Mouse (Mus musculus) forebrain, embryonic 14.5 days (tissue): Measurements from ENCODE around the gene Inpp5a. TPM values are rescaled to one million over a fixed set of nuclear protein-coding genes. Genes with fewer than 3 reads are reported as not detected.

Experiments used
- ATAC-seq: fragments of 200-750 bp; cut with Nextera tagmentation; 2 replicates; pipeline ENCODE4 v1.8.0; 2017; ENCODE audit warnings: mild to moderate bottlenecking, moderate library complexity
- DNase-seq: peaks from one replicate; pipeline ENCODE4 v3.0.0-alpha.2; 2015; ENCODE audit warnings: low spot score
- H3K27ac ChIP-seq: fragments of 300-500 bp; sonication (generic); 2 replicates; pipeline ENCODE4 v1.5.1; 2014; ENCODE audit warnings: low read depth, mild to moderate bottlenecking, control low read depth, low read length, moderate library complexity
- H3K27me3 ChIP-seq: fragments of 300-500 bp; sonication (generic); replicated peaks from 2 replicates; pipeline ENCODE4 v1.6.1; 2014; ENCODE audit warnings: low read length, control low read depth, mixed read lengths; ENCODE audit not compliant: control insufficient read depth, insufficient read depth
- H3K36me3 ChIP-seq: fragments of 300-500 bp; sonication (generic); 2 replicates; pipeline ENCODE4 v1.6.1; 2014; ENCODE audit warnings: low read length, control low read depth; ENCODE audit not compliant: control insufficient read depth, insufficient read depth
- H3K4me1 ChIP-seq: fragments of 300-500 bp; sonication (generic); 2 replicates; pipeline ENCODE4 v1.6.1; 2014; ENCODE audit warnings: antibody characterized with exemption, low read length, control low read depth; ENCODE audit not compliant: control insufficient read depth, insufficient read depth
- H3K4me2 ChIP-seq: fragments of 300-500 bp; sonication (generic); 2 replicates; pipeline ENCODE4 v1.6.1; 2014; ENCODE audit warnings: mild to moderate bottlenecking, control low read depth, low read length
- H3K4me3 ChIP-seq: fragments of 300-500 bp; sonication (generic); 2 replicates; pipeline ENCODE4 v1.5.1; 2014; ENCODE audit warnings: low read depth, low read length, control low read depth
- H3K9ac ChIP-seq: fragments of 300-500 bp; sonication (generic); 2 replicates; pipeline ENCODE4 v1.6.1; 2014; ENCODE audit warnings: mild to moderate bottlenecking, low read length, control low read depth, moderate library complexity
- H3K9me3 ChIP-seq: fragments of 300-500 bp; sonication (generic); replicated peaks from 2 replicates; pipeline ENCODE4 v1.6.1; 2016; ENCODE audit warnings: low read length, control low read depth, mixed read lengths; ENCODE audit not compliant: control insufficient read depth
- WGBS: fragments of 180-500 bp; shearing (Covaris S2); extraction: QIAGEN DNeasy Blood & Tissue Kit; methylation state at CpG from one replicate; pipeline ENCODE4 v1.1.7; 2014; 5-methylcytosine and 5-hydroxymethylcytosine counted together
- polyA plus RNA-seq: library from polyadenylated mRNA; unstranded; fragments of >200 nt; fragmentation: Nextera tagmentation; extraction: Ambion mirVana; gene quantifications from 2 replicates; pipeline ENCODE4 v1.2.1, GENCODE M21; 2014

Inpp5a gene
- polyA plus RNA-seq, 1 experiment from 2014 or later = 13.0 TPM

DNA sequence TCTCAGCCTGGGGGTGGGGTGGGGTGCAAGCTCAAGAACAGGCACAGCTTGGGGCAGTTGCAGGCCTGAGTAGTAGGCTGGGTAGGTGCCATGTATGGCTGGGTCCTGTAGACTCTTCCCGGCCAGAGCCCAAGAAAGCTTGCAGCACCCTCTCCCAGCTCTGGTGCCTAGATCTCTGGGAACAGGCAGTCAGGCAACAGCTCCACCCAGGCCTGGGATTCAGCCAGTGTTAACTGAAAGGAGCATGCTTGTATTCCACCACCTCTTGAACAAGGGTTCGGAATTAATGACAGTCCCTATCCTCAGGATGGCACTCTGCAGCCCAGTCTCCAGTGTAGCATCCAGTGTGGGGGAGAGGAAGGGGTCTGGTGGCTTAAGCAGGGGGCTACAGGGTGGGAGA is 20.7 kb upstream of the Inpp5a start:
- 84% methylated on average over 2 of the region's 2 CpGs for WGBS
- H3K9me3 ChIP-seq = no peaks in the 10 kb centered on the region
- H3K27ac ChIP-seq = no peak overlapping the region
- H3K9ac ChIP-seq = no peak overlapping the region
- no peak overlapping the region for H3K4me2 ChIP-seq
- no peak overlapping the region for H3K4me3 ChIP-seq
- ATAC-seq (no peak), DNase-seq (no peak)
- no peaks in the 10 kb centered on the region for H3K36me3 ChIP-seq
- H3K4me1 ChIP-seq = peaks cover 16% of the 10 kb centered on the region
- no peaks in the 10 kb centered on the region for H3K27me3 ChIP-seq

GRCm38 (mm10) chr7:139368722-139369380 is 20.1 kb upstream of the Inpp5a start:
- no peak for DNase-seq
- no peak overlapping the region for H3K4me2 ChIP-seq

DNA sequence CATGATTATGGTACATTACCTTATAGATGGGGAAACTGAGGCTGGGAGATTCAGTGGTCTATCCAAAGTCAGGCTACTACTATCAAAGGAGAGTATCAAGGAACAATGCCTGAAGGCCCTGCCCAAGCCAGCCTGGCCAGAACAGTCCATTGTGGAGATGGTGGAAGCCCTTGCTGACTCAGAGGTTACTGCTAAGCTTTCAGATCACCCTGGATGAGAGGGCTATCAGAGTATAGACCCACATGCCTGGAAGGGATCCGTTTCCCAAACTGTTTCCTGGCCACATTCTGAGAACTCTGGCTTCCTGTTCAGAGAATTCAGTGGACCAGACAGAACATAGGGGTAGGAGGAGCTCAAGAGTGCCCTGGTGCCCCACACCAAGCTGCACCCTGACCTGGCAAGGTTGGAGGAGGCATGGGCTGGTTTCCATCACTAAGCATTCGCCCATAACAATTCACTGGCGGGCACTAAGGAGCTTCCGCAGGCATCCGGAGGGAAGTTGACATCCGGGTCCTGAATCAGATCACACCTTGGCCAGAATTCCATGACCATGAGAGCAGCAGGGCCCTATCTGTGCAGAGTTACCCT is 19.3 kb upstream of the Inpp5a start:
- ATAC-seq = no peak
- 89% methylated on average over 6 of the region's 6 CpGs for WGBS

More at GRCm38 (mm10) chr7:139368722-139369380, 20.1 kb upstream of the Inpp5a start:
- H3K9ac ChIP-seq = no peak overlapping the region
- ATAC-seq = no peak
- peaks cover 9% of the 10 kb centered on the region for H3K4me1 ChIP-seq
- H3K4me3 ChIP-seq = no peak overlapping the region
- 70% methylated on average over 14 of the region's 14 CpGs for WGBS
- no peaks in the 10 kb centered on the region for H3K27me3 ChIP-seq
- H3K9me3 ChIP-seq = no peaks in the 10 kb centered on the region
- no peaks in the 10 kb centered on the region for H3K36me3 ChIP-seq
- no peak overlapping the region for H3K27ac ChIP-seq

DNA sequence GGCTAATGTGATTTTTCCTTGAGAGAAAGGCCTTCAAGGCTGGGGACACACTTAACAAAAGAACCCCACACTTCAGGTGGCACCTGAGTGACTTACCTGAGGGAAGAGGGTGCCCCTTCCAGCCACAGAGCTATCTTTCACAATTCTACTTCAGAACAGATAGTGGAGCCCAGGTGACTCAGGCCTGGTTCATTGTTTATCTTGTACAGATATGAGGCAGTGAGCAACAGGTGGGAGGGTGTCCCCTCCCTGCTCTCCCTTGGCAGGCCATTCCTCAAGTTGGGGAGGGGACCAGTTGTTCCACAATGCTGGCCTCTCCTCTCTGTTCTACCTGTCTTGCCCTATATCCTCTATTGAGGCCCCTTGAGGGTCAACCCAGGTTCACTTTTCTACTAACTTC is 17.5 kb upstream of the Inpp5a start:
- Histone ChIP-seq H3K9me3 (no peaks in the 10 kb centered on the region), H3K4me1 (no peaks in the 10 kb centered on the region), H3K36me3 (no peaks in the 10 kb centered on the region), H3K4me2 (no peak overlapping the region), H3K4me3 (no peak overlapping the region), H3K27ac (no peak overlapping the region), H3K9ac (no peak overlapping the region), H3K27me3 (no peaks in the 10 kb centered on the region)
- no peak for DNase-seq
- no peak for ATAC-seq

More for the DNA sequence above, 19.3 kb upstream of the Inpp5a start:
- H3K9me3 ChIP-seq = no peaks in the 10 kb centered on the region
- peaks cover 2% of the 10 kb centered on the region for H3K4me1 ChIP-seq
- H3K9ac ChIP-seq = no peak overlapping the region
- H3K27ac ChIP-seq = no peak overlapping the region
- H3K4me2 ChIP-seq = no peak overlapping the region
- H3K27me3 ChIP-seq = no peaks in the 10 kb centered on the region
- no peak for DNase-seq
- no peaks in the 10 kb centered on the region for H3K36me3 ChIP-seq
- no peak overlapping the region for H3K4me3 ChIP-seq

- Histone ChIP-seq H3K4me3 (no peak overlapping the region), H3K4me1 (no peaks in the 10 kb centered on the region), H3K27ac (no peak overlapping the region), H3K27me3 (no peaks in the 10 kb centered on the region), H3K9ac (no peak overlapping the region), H3K9me3 (no peaks in the 10 kb centered on the region), H3K4me2 (no peak overlapping the region), H3K36me3 (no peaks in the 10 kb centered on the region)
- no peak for ATAC-seq
- no peak for DNase-seq
- WGBS = 81% methylated on average over 7 of the region's 7 CpGs
Measured at GRCm38 (mm10) chr7:139377381-139377780, 11.5 kb upstream of the Inpp5a start.

DNA sequence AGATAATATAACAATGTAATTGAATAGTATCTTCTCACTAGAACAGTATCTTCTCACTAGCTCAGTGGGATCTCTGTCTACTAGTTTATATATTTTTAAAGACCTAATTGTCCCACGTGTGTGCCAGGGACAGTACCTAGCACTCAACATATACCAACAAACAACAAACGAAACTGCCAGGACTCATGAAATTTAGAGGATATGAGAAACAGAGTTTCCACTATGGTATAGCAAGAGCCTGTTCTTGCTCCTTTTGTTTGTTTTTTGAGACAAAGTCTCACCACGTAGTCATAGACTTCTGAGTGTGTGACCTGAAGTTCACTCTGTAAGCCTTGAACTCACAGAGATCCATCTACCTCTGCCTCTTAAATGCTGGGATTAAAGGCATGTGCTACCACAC is 10.6 kb upstream of the Inpp5a start:
- Histone ChIP-seq H3K9me3 (no peaks in the 10 kb centered on the region), H3K27ac (no peak overlapping the region), H3K4me1 (no peaks in the 10 kb centered on the region), H3K9ac (no peak overlapping the region), H3K27me3 (no peaks in the 10 kb centered on the region), H3K4me2 (no peak overlapping the region), H3K36me3 (no peaks in the 10 kb centered on the region), H3K4me3 (no peak overlapping the region)
- ATAC-seq (no peak), DNase-seq (no peak)
- 85% methylated on average over 3 of the region's 3 CpGs for WGBS

DNA sequence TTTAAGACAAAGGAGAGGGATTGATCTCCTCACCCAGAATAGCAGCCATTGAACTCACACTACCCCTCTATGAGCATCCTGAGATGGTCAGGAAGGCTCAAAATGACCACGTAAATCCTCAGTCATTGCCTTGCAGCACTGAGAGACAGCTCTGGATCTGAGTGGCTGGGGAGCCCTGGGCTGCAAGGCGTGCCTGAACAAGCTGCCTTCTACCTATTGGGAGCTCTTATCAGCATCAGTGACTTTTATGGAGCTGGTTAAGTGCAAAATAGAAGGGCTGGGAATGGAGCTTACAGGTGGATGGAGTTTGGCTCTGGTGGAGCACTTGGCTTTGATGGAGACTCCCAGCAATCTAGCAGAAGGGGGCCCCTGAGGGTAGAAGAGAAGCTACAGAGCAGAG is 9.2 kb upstream of the Inpp5a start:
- H3K4me2 ChIP-seq = no peak overlapping the region
- no peaks in the 10 kb centered on the region for H3K36me3 ChIP-seq
- WGBS = 88% methylated on average over 2 of the region's 2 CpGs
- ATAC-seq (no peak), DNase-seq (no peak)
- H3K4me1 ChIP-seq = no peaks in the 10 kb centered on the region
- H3K4me3 ChIP-seq = no peak overlapping the region
- H3K27me3 ChIP-seq = no peaks in the 10 kb centered on the region
- no peaks in the 10 kb centered on the region for H3K9me3 ChIP-seq
- no peak overlapping the region for H3K27ac ChIP-seq
- no peak overlapping the region for H3K9ac ChIP-seq

- H3K4me2 ChIP-seq = no peak overlapping the region
- 80% methylated on average over 4 of the region's 4 CpGs for WGBS
- no peaks in the 10 kb centered on the region for H3K27me3 ChIP-seq
- H3K9me3 ChIP-seq = no peaks in the 10 kb centered on the region
- ATAC-seq = no peak
- H3K4me3 ChIP-seq = no peak overlapping the region
- H3K27ac ChIP-seq = no peak overlapping the region
- H3K4me1 ChIP-seq = no peaks in the 10 kb centered on the region
- no peak for DNase-seq
- H3K9ac ChIP-seq = no peak overlapping the region
- H3K36me3 ChIP-seq = no peaks in the 10 kb centered on the region
Measured at GRCm38 (mm10) chr7:139380225-139380624, 8.7 kb upstream of the Inpp5a start.

DNA sequence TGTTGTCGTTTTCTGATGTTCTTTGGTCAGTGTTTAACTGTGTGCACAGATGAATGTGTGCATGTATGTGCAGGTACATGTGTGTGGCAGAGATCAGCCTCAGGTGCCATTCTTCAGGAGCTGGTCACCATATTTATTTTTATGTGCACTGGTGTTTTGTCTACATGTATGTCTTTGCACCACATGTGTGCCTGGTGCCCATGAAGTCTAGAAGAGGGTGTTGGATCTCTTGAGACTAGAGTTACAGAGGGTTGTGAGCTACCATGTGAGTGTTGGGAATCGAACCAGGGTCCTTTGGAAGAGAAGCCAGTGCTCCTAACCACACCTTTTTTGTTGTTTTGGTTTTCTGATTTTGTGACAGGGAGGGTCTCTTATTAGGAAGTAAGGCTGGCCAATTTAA is 7.0 kb upstream of the Inpp5a start:
- no peaks in the 10 kb centered on the region for H3K27me3 ChIP-seq
- peaks cover 2% of the 10 kb centered on the region; the same call in 1 of the 2 replicates for H3K4me1 ChIP-seq
- no peaks in the 10 kb centered on the region for H3K36me3 ChIP-seq
- no peaks in the 10 kb centered on the region for H3K9me3 ChIP-seq
- no peak overlapping the region for H3K9ac ChIP-seq
- no peak overlapping the region for H3K4me2 ChIP-seq
- WGBS = 77% methylated on average over 2 of the region's 2 CpGs
- no peak overlapping the region for H3K4me3 ChIP-seq
- H3K27ac ChIP-seq = no peak overlapping the region
- ATAC-seq (no peak), DNase-seq (no peak)
